Mouse (Mus musculus) retina, postnatal 7 days (tissue): ENCODE measurements around the gene Mfsd4b5.
A peak's percentile ranks its signal among the peaks of the same experiment; 100 is the strongest.
"Not testable (repeated sequence)": the region's sequence is repeated elsewhere in the genome, so short reads cannot be mapped to it uniquely, and the experiment has no call there.

Experiments used
- DNase-seq: peaks from one replicate; pipeline ENCODE4 v3.0.0-alpha.2; 2012; ENCODE audit warnings: low read depth, low spot score

Gene Mfsd4b5

GRCm38 (mm10) chr10:39986466-39986865 lies at the start of gene Mfsd4b5:
Gene Mfsd4b5 (minus strand): TSS chr10:39986646.
- no peak for DNase-seq

GRCm38 (mm10) chr10:40034956-40035355 lies 48.5 kb upstream of the Mfsd4b5 start:
- DNase-seq, result no peak

DNA sequence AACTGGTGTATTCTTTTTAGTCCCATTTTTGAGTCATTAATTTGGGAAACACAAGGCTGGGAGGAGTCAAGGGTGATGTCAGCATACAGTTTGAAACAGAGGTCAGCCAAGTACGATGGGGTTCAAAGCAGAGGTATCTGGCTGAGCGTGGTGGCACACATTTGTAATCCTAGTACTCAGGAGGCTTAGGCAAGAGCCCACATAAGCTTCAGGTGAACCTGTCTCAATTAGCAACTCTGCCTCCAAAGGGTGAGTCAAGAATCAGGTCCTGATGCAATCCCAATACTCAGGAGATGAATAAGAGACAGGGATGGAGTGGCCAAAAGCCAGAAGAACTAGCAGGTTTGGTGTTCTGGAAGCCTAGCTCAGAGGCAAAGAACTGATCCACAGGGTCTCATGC lies 46.5 kb upstream of the Mfsd4b5 start:
- DNase-seq, result no peak

DNA sequence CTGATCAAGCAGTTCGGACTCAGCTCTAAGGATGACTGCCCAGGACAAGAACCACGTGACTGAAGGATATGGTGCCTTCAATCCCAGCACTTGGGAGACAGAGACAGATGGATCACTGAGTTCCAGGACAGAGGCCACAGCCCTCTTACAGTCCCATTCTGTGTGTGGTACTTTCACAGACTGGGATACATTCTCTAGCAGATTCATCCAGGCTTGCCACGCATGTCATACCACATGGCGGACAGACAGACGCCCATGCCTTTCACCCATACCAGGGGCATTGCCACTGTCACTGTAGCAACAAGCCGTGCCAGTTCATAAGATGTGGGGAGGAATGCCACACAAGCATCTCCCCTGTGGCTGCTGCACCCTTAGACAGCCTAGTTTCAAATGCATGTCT lies 44.3 kb upstream of the Mfsd4b5 start:
- no peak for DNase-seq

GRCm38 (mm10) chr10:40029610-40030009 lies 43.2 kb upstream of the Mfsd4b5 start:
- no peak for DNase-seq

GRCm38 (mm10) chr10:40028091-40028490 lies 41.6 kb upstream of the Mfsd4b5 start:
- no peak for DNase-seq

DNA sequence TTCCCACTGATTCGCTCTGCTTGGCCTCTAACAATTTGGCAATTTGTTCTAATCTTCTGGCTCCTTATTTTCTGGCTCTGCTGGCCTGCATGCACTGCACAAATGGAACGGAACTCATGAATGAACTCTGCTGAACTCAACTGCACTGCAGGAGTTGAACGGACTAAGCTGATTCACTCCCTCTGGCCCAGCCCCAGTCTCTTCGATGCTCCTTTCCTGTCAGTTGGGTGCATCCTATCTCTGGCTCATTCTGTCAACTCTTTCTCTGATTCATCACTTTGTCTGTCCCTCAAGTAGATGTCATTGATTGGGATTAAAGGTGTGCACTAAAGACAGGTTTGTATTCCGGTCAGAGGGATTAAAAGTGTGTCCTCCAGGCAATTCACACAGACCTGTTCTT lies 40.1 kb upstream of the Mfsd4b5 start:
- DNase-seq, result no peak

DNA sequence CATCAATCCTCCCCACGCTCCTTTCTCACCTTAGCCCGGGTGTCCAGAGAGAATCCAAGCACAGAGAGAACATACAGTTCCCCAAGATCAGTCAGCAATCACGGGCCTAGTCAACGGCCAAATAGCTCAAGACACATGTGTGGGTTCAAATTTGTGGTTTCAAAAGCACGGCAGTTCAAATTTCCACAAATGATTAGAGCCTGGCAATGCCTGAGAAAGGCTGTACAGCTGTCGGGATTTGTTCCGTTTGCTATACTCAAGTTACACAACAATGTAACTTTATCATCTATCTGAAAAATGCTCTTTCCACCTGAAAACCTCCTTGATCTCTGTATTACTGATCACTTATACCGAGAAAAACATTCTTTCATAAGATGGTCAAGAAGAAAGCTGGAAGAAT lies 39.1 kb upstream of the Mfsd4b5 start:
- DNase-seq, result no peak

GRCm38 (mm10) chr10:40024554-40025428 lies 38.3 kb upstream of the Mfsd4b5 start, which contains the start of gene Mfsd4b1:
Gene Mfsd4b1 (minus strand): TSS chr10:40025268.
- peak; percentile 71 for DNase-seq

- no peak for DNase-seq
These were observed 34.0 kb upstream of the Mfsd4b5 start for GRCm38 (mm10) chr10:40020401-40020800.

DNA sequence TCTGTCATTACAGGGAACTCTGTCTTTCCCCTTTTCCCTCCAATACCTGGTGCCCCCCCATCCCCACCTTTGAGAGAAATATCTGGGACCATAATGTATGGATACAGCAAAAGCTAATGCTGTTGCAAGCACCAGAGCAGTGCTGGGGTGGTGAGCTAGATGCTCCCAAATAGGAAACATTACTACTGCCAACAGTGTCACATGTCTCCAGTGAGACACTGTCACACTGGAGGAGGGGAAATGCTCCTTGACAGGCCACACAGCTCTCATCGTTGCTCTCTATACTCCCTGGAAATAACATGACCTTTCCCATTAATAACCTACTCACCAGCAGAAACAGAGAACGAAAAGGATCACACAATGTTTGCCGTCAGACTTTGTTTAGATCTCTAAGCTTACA lies 33.0 kb upstream of the Mfsd4b5 start:
- DNase-seq, result no peak

- DNase-seq, result no peak
These were observed 31.9 kb upstream of the Mfsd4b5 start for GRCm38 (mm10) chr10:40018261-40018860.

DNA sequence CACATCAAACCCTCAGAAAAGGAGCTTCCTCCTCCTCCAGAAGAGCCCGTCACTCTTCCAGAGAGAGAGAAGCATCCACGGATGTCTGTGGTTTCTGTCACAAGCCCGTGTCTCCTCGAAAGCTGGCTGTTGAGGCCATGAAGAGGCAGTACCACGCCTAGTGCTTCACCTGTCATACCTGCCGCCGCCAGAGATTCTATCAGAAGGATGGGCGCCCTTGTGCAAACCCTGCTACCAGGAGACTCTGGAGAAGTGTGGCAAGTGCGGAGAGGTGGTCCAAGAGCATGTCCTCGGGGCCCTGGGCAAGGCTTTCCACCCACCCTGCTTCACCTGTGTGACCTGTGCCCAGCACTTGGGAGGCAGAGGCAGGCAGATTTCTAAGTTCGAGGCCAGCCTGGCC lies 23.1 kb upstream of the Mfsd4b5 start:
- DNase-seq, result no peak

- DNase-seq, result not testable (repeated sequence)
These were observed 22.4 kb upstream of the Mfsd4b5 start for GRCm38 (mm10) chr10:40008847-40009246.

- no peak for DNase-seq
These were observed 21.5 kb upstream of the Mfsd4b5 start for GRCm38 (mm10) chr10:40007953-40008352.

DNA sequence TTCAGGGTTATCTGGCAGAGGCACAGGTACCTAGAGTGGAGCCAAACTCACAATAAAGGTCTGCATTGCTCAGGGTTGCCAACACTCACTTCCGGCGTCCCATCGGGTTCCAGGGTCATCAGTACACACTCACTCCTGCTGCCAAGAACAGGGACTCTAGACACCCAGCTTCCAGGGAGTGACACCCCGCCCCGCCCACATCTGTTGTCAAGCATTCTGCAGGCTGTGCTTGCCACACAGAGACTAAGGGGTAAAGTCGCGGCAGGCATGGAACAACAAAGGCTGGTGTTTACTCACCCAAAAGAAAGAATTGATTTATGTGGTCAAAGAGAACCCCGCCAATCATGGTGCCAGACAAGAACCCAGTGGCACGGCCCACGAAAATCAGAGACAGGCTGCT lies 20.5 kb upstream of the Mfsd4b5 start:
- DNase-seq, result no peak

DNA sequence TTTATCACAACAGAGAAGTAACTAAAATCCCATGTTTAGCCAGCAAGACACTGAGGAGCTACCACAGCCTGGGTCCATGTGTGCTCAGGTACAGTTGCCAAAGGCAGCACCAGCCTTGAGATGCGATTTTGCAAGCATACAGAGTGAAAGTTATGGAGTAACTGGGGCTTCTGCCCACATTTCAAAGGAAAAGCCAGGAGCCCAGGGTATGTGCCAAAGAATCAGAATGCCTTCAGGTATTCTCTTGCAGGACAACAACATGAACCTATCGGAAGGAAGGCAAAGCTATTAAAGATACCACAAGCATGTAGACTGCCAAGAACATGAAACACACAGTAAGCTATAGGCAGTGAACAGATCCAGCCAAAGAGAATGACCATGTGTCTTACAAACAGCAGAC lies 14.3 kb upstream of the Mfsd4b5 start:
- DNase-seq, result no peak

GRCm38 (mm10) chr10:39991155-39991554 lies 4.7 kb upstream of the Mfsd4b5 start:
- no peak for DNase-seq

- no peak for DNase-seq
These were observed 3.8 kb downstream of the Mfsd4b5 start for GRCm38 (mm10) chr10:39982604-39983003.

DNA sequence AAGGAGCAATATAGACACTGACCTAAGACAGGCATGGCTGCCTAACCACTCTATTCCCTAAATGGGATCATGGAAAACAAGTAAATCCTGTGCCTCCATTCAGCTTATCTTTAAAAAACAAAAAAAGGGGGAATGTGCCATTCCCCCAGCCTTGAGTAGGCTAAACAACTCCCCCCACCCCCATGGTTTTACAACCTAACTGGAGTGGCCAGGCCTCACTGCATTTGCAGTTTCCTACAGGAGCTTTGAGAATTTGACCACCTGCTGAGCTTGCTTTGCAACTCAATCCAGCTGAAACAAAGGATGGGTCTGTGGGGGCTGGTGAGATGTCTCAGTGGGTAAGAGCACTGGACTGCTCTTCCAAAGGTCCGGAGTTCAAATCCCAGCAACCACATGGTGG lies 8.2 kb downstream of the Mfsd4b5 start:
- no peak for DNase-seq

GRCm38 (mm10) chr10:39977346-39977745 lies 9.1 kb downstream of the Mfsd4b5 start:
- DNase-seq, result no peak

- no peak for DNase-seq
These were observed 10.7 kb downstream of the Mfsd4b5 start for GRCm38 (mm10) chr10:39975771-39976170.

GRCm38 (mm10) chr10:39974982-39975381 lies 11.5 kb downstream of the Mfsd4b5 start:
- no peak for DNase-seq
